ENCODE assay signal across 24 mouse cellular contexts in genomic region chr1:74085566-74085965, GRCm38 (mm10). TPM values are rescaled to one million over a fixed set of nuclear protein-coding genes. Genes with fewer than 3 reads are reported as not detected.
A peak's percentile ranks its signal among the peaks of the same experiment; 100 is the strongest.
DNase-seq lines count a peak whose midpoint lies in the region; TF ChIP-seq lines count a peak whose summit lies in the region.
"Had no signal": no experiment of that assay in that cellular context is flagged by ENCODE, and none has a peak within 500 bp of the region (broad histone marks: within the 10 kb centered on the region; RNA-seq: fewer than 3 reads in every experiment).

No protein-coding gene starts in this region.

- 0 out of 2 replicates have a peak overlapping the region, but pooled peaks have one; percentile 21 for H3K27ac ChIP-seq in spleen, adult 2 months (ENCODE audit: insufficient read depth, low read length)
- H3K27ac ChIP-seq in brown adipose tissue, adult 24 weeks (replicated peaks; ENCODE audit: low read depth, low read length): 0 out of 2 replicates have a peak overlapping the region, but pooled peaks have one; percentile 17
- H3K27ac ChIP-seq: embryonic facial prominence, embryonic 13.5 days; forebrain, embryonic 12.5 days had no signal

- peaks cover 8% of the 10 kb centered on the region; the same call in 1 of the 2 replicates for H3K4me1 ChIP-seq in spleen, adult 2 months (ENCODE audit: control insufficient read depth, insufficient read depth, insufficient read length)
- peaks cover 46% of the 10 kb centered on the region for H3K4me1 ChIP-seq in brown adipose tissue, adult 24 weeks (ENCODE audit: control insufficient read depth, insufficient read depth, insufficient read length, low read length)

- no peak for TF ChIP-seq POLR2A in spleen, adult 2 months (IDR thresholded peaks at IDR 0.05; ENCODE audit: low read depth, low read length)

- no peaks in the 10 kb centered on the region for H3K27me3 ChIP-seq in spleen, adult 2 months (ENCODE audit: control insufficient read depth, insufficient read depth, low read length)
- H3K27me3 ChIP-seq: embryonic facial prominence, embryonic 13.5 days; embryonic facial prominence, embryonic 15.5 days had no signal

- peak in 1 of 2 experiments; percentile 28 for DNase-seq in spleen, adult 2 months (ENCODE audit: low read depth in 1 of 2, low spot score in 2 of 2)
- no peak for DNase-seq in spleen, postnatal 4 days (ENCODE audit: low spot score in 2 of 2)
- DNase-seq in A20 (ENCODE audit: low read depth, low spot score) (peak; percentile 67), MN1 (ENCODE audit: low spot score) (no peak)
- DNase-seq in B cell, adult 2 months: peak; percentile 39 to 57
- no peak for DNase-seq in adrenal gland, adult 8-10 months
- no peak for DNase-seq in left cerebral cortex, adult 11 months (ENCODE audit: low spot score)
- DNase-seq: adrenal gland, adult 2 months; adrenal gland, postnatal 14 days; adrenal gland, postnatal 36 days; cerebellum, adult 11 months; cerebellum, adult 18-20 months; cerebellum, adult 8-10 months; cerebellum, adult 9-11 months; cerebellum, postnatal 14 days; cerebellum, postnatal 36 days; embryo, embryonic 11 days had no signal

- WGBS in spleen, adult 2 months: 64% methylated on average over 7 of the region's 7 CpGs

- no peak overlapping the region for H3K4me3 ChIP-seq in spleen, adult 2 months (ENCODE audit: extremely low read depth, insufficient read depth, insufficient read length)
- H3K4me3 ChIP-seq in brown adipose tissue, adult 24 weeks (ENCODE audit: insufficient read depth, low read depth, low read length): no peak overlapping the region
- H3K4me3 ChIP-seq: embryonic facial prominence, embryonic 13.5 days; embryonic facial prominence, embryonic 15.5 days; erythroblast, embryonic 14.5 days; forebrain, embryonic 10.5 days; forebrain, embryonic 12.5 days had no signal

- TF ChIP-seq CTCF in spleen, adult 2 months (IDR thresholded peaks at IDR 0.05; ENCODE audit: extremely low read depth, insufficient read depth, insufficient read length, insufficient replicate concordance): no peak

- H3K36me3 ChIP-seq in spleen, adult 2 months (ENCODE audit: control insufficient read depth, insufficient read depth, low read length): no peaks in the 10 kb centered on the region
- H3K36me3 ChIP-seq: embryonic facial prominence, embryonic 13.5 days; embryonic facial prominence, embryonic 15.5 days; forebrain, embryonic 10.5 days; forebrain, embryonic 12.5 days; G1E had no signal

RNA-seq across cellular contexts. Expression of gene Tns1, which starts 38.7 kb away (rescaled TPM):
- polyA plus RNA-seq in spleen, adult 2 months (2012; rRNA removed): 80.4 and 102 TPM in 2 replicates
- polyA plus RNA-seq in brown adipose tissue, adult 24 weeks (2012; ENCODE audit: insufficient read depth, insufficient read length, missing spikeins): 237 and 280 TPM in 2 replicates
- 100 to 1,000 TPM; 461 to 578 (median 489) TPM for total RNA-seq in adrenal gland, adult 8-10 months (2022)

RNA-seq across cellular contexts. Expression of gene Rufy4, which starts 39.8 kb away (rescaled TPM):
- polyA plus RNA-seq in spleen, adult 2 months (2012; rRNA removed): 0.41 and 0.67 TPM in 2 replicates
- 1.8 and 2.1 TPM in 2 replicates for polyA plus RNA-seq in brown adipose tissue, adult 24 weeks (2012; ENCODE audit: insufficient read depth, insufficient read length, missing spikeins)
- total RNA-seq in adrenal gland, adult 8-10 months (2022): 1 to 10 TPM; 1.3 to 4.4 (median 2.8) TPM
- polyA plus RNA-seq: erythroblast, embryonic 14.5 days; G1E had no signal

Comparison
In these comparisons a context has a peak if more than half of its experiments do, and no peak if none do; other contexts are left out.
1. DNase-seq: peak in A20 (single experiment) and B cell, adult 2 months (2 of 2); none in spleen, postnatal 4 days (0 of 2), MN1 (single experiment), adrenal gland, adult 8-10 months (single experiment) and left cerebral cortex, adult 11 months (single experiment).